Mouse (Mus musculus): ENCODE measurements at regions not wholly inside any gene's neighbourhood (a gene's known extent, or its start where the extent isn't known, plus 50 kb on each side); places are given as distances from the start of the nearest gene placed in this dataset.
A peak's percentile ranks its signal among the peaks of the same experiment; 100 is the strongest.
"Not testable (repeated sequence)": the region's sequence is repeated elsewhere in the genome, so short reads cannot be mapped to it uniquely, and the experiment has no call there.

GRCm38 (mm10) chr5:13654173-13654572, 137.2 kb upstream of the Speer3 start:
- DNase-seq (ENCODE audit: extremely low read depth, low read depth, low spot score): no peak

DNA sequence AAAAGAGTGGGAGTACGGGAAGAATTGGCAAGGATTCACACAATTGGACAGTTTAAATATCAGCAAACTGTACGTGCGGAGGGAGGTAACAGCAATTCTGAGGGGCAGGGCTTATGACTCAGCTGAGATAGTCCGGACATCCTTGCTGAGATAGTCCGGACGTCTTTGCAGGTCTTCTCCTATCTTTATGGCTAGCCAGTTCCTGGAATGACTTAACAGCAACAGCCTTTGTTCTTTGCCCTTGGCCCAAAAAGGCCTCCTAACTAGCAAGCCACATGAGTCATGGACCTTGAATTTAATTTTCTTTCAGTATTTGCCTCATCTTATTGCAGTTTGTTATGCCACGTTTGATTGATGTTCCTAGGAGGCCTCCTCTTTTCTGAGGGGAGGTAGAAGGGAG, 133.1 kb upstream of the Speer3 start:
- not testable (repeated sequence) for DNase-seq (ENCODE audit: extremely low read depth, low read depth, low spot score)

DNA sequence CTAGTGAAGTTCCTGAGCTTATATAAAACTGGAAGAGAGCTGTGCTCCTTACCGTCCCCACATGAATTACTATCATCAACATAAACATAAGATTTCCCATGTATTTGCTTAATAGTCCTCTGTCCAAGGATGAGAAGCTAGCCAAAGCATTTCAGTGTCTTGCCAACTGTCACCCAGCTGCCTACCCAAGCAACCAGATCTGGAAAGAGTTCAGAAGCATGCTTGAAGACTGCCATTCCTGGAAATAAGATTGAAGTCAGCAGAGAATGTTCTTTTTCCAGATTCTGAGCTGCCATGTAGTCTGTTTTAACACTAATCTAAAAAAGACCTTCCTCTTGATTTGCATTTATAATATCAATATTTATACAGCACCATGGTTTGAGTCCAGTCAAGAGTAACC, 131.9 kb upstream of the Speer3 start:
- no peak for DNase-seq (ENCODE audit: extremely low read depth, low read depth, low spot score)

DNA sequence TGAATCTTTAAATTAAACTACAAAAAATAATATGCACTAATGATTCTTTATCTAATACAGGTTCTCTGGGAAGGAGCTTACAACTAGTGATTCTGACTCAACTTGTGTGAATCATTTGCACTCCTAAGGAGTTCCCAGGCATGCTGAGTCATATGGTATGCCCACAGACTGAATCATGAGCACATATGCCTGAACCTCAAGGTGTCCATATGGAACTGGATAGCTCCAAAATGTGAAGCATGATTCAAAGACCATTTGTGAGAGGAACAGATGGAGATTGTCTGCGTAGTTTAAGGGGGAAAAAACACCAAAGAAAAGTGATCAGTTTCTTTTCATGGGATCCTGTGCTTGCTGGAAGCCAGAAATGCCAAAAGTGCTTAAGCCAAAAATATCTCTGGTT, 124.0 kb upstream of the Speer3 start:
- DNase-seq (ENCODE audit: extremely low read depth, low read depth, low spot score): no peak

DNA sequence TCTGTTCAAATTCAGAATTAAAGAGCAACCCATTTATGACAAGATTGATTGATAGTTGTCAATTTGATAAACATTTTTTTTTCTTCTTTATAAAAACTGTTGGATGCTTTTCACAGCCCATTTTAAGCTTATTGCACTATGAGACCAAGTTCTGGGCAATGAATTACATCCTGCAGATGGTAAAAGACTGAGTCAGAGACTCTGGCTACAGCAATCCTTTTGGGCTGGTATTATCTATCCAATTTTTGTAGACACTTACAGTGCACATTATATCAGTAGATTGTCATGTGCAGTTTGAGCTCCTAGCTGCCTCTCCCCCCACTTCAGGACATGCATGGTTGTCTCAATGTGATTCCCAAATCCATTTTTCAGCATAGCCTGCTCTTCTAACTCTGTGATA, 122.6 kb upstream of the Speer3 start:
- DNase-seq (ENCODE audit: extremely low read depth, low read depth, low spot score): no peak

GRCm38 (mm10) chr5:13690929-13691806, 100.3 kb upstream of the Speer3 start:
- DNase-seq (ENCODE audit: extremely low read depth, low read depth, low spot score): peak; percentile 37

- DNase-seq (ENCODE audit: extremely low read depth, low read depth, low spot score): no peak
These were observed 96.6 kb upstream of the Speer3 start for GRCm38 (mm10) chr5:13694847-13695246.

All from fat pad, adult 2 months (tissue).